Mouse (Mus musculus): ENCODE measurements around the gene C6. TPM values are rescaled to one million over a fixed set of nuclear protein-coding genes. Genes with fewer than 3 reads are reported as not detected.

C6 gene
- total RNA-seq, 2 experiments from 2014 or later: 0.20 TPM; not detected in 1

Other genes starting within 250 kb of the C6 start
- not detected for gene Mroh2b, start 171.6 kb downstream of the C6 start, total RNA-seq (2021)